Mouse (Mus musculus) neural tube, embryonic 14.5 days (tissue): Measurements from ENCODE around the gene Rtn4r. TPM values are rescaled to one million over a fixed set of nuclear protein-coding genes. Genes with fewer than 3 reads are reported as not detected.
"Not testable (repeated sequence)": the region's sequence is repeated elsewhere in the genome, so short reads cannot be mapped to it uniquely, and the experiment has no call there.

Experiments used
- ATAC-seq: fragments of 200-750 bp; cut with Nextera tagmentation; 2 replicates; pipeline ENCODE4 v1.8.0; 2017; ENCODE audit warnings: low read depth, mild to moderate bottlenecking, moderate TSS enrichment, moderate library complexity
- H3K27ac ChIP-seq: fragments of 300-500 bp; sonication (generic); 2 replicates; pipeline ENCODE4 v1.5.1; 2014; ENCODE audit warnings: low read depth, mild to moderate bottlenecking, control low read depth, low read length, moderate library complexity, mixed read lengths
- H3K27me3 ChIP-seq: fragments of 300-500 bp; sonication (generic); 2 replicates; pipeline ENCODE4 v1.6.1; 2014; ENCODE audit warnings: low read length; ENCODE audit not compliant: control insufficient read depth, insufficient read depth
- H3K36me3 ChIP-seq: fragments of 300-500 bp; sonication (generic); 2 replicates; pipeline ENCODE4 v1.6.1; 2014; ENCODE audit warnings: low read length, mixed read lengths; ENCODE audit not compliant: control insufficient read depth, insufficient read depth
- H3K4me1 ChIP-seq: fragments of 300-500 bp; sonication (generic); 2 replicates; pipeline ENCODE4 v1.6.1; 2014; ENCODE audit warnings: low read length; ENCODE audit not compliant: control insufficient read depth, insufficient read depth
- H3K4me2 ChIP-seq: fragments of 300-500 bp; sonication (generic); 2 replicates; pipeline ENCODE4 v1.6.1; 2014; ENCODE audit warnings: mild to moderate bottlenecking, low read depth, low read length, control low read depth
- H3K4me3 ChIP-seq: fragments of 300-500 bp; sonication (generic); 2 replicates; pipeline ENCODE4 v1.5.1; 2014; ENCODE audit warnings: low read depth, low read length, control low read depth, mixed read lengths
- H3K9ac ChIP-seq: fragments of 300-500 bp; sonication (generic); replicated peaks from 2 replicates; pipeline ENCODE4 v1.6.1; 2014; ENCODE audit warnings: low read depth, mild to moderate bottlenecking, control low read depth, low read length, mixed read lengths
- H3K9me3 ChIP-seq: fragments of 300-500 bp; sonication (generic); 2 replicates; pipeline ENCODE4 v1.6.1; 2016; ENCODE audit warnings: low read length; ENCODE audit not compliant: control insufficient read depth
- WGBS: fragments of 180-500 bp; shearing (Covaris S2); extraction: QIAGEN DNeasy Blood & Tissue Kit; methylation state at CpG from one replicate; pipeline ENCODE4 v1.1.7; 2014; 5-methylcytosine and 5-hydroxymethylcytosine counted together
- polyA plus RNA-seq: library from polyadenylated mRNA; unstranded; fragments of >200 nt; fragmentation: Nextera tagmentation; extraction: Ambion mirVana; gene quantifications from 2 replicates; pipeline ENCODE4 v1.2.1, GENCODE M21; 2014

Rtn4r gene
- polyA plus RNA-seq, 1 experiment from 2014 or later = 36.4 TPM

DNA sequence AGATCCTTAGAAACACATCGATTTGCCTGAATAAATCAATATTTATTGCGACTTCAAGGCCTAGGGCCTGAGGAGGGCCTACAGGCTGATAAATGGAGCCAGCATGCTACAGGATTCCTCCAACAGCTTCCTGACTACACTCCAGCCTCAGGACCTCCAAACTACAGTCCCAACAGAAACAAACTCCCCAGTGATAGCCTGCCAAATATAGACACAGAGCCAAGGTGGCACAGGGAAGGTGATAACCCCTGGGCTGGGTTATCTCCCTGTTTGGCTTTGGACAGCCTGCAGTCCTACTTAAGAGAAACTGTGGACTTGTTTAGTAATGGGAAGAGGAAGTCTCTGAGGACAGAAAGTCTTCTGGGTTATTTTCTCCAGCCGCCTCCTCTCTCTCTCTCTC, 59.8 kb downstream of the Rtn4r start:
- no peak for ATAC-seq
- H3K9me3 ChIP-seq = no peaks in the 10 kb centered on the region
- H3K4me3 ChIP-seq = no peak overlapping the region
- no peaks in the 10 kb centered on the region for H3K27me3 ChIP-seq
- no peaks in the 10 kb centered on the region for H3K36me3 ChIP-seq
- H3K27ac ChIP-seq = no peak overlapping the region
- WGBS = 82% methylated on average over 3 of the region's 3 CpGs
- peaks cover 8% of the 10 kb centered on the region; the same call in 1 of the 2 replicates for H3K4me1 ChIP-seq
- H3K9ac ChIP-seq = no peak overlapping the region
- no peak overlapping the region for H3K4me2 ChIP-seq

DNA sequence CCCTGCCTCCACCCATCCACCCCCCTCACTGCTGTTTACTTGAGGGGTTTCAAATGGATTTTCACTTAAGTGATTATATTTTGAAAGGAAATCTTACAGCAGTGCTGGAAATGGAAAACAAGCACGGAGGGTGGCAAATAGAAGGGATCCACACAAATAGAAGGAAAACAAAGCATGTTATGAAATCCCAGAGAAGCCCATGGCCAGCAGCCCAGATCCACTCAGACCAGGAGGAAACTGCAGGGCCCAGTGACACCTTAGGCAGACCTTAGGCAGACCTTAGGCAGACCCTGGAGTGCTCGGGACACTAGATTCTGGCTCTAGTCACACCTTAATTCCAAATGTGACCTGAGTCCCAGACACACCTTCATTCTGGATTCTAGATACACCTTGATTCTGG, 63.6 kb downstream of the Rtn4r start:
- 82% methylated on average over 2 of the region's 2 CpGs for WGBS
- Histone ChIP-seq H3K36me3 (no peaks in the 10 kb centered on the region), H3K4me2 (no peak overlapping the region), H3K27me3 (no peaks in the 10 kb centered on the region), H3K4me3 (no peak overlapping the region), H3K4me1 (peaks cover 16% of the 10 kb centered on the region), H3K27ac (no peak overlapping the region), H3K9me3 (no peaks in the 10 kb centered on the region), H3K9ac (no peak overlapping the region)
- no peak for ATAC-seq

DNA sequence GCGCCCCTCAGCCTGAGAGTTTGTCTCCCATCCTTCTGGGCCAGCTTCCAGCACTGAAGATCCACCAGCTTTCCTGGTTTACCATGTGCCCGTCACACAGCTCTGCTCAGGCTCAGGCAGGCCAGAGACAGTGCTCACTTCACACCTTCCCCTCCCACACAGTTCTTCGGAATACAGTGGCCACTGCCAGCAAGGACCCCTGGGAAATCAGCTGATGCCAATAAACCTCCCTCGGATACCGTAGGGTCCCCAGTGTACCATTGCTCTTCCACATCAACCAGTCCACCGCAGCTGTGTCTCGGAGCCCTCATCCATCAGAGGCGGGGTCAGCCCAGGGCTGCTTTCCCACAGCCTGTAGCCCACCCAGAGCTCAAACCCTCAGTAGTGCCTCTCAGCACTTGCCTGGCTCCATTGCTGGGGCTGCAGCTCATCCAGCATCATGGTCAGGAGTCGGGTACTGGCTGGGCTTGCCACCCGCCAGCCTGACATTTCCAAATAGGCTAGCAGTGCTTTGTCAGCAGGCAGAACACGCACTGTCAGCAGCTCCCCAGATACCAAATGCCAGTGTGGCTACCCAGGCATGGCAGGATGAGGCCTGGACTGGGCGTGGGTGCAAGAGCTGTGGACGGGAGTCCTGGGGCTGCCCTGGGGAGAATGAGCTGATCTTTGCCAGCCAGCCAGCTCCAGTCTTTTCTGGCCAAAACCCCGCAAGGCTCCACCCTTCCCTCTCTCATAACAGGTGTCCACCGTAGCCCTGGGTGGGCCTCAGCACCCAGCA, 67.0 kb downstream of the Rtn4r start:
- Histone ChIP-seq H3K9me3 (no peaks in the 10 kb centered on the region), H3K4me1 (peaks cover 43% of the 10 kb centered on the region), H3K4me2 (no peak overlapping the region), H3K27ac (peak overlapping the region; percentile 22; the same call in 1 of the 2 replicates), H3K27me3 (no peaks in the 10 kb centered on the region), H3K4me3 (no peak overlapping the region), H3K36me3 (no peaks in the 10 kb centered on the region), H3K9ac (0 out of 2 replicates have a peak overlapping the region, but pooled peaks have one; percentile 12)
- 31% methylated on average over 15 of the region's 15 CpGs for WGBS
- peak; percentile 65 for ATAC-seq

DNA sequence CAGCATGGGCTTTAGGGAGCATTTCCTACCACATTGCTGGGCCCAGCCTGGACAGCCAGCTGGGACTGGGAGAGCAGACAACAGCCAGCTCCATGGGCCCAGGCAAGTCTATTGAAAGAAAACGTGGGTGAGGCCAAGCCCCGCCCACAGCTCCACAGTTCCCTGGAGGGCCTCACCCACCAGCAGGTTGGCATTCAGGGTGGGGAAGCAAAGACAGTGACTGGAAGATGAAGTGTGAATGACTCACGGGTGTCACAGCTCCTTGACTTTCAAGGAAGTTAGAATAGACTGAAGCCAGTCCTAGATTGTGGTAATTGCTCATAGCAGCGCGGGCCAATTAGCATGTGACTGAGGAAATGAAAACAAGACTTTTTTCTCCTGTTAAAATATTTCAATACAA, 67.6 kb downstream of the Rtn4r start:
- ATAC-seq = no peak
- Histone ChIP-seq H3K27ac (no peak overlapping the region), H3K4me3 (no peak overlapping the region), H3K27me3 (no peaks in the 10 kb centered on the region), H3K4me2 (no peak overlapping the region), H3K36me3 (no peaks in the 10 kb centered on the region), H3K9me3 (no peaks in the 10 kb centered on the region), H3K9ac (no peak overlapping the region), H3K4me1 (peaks cover 49% of the 10 kb centered on the region)
- WGBS = 53% methylated on average over 5 of the region's 5 CpGs

DNA sequence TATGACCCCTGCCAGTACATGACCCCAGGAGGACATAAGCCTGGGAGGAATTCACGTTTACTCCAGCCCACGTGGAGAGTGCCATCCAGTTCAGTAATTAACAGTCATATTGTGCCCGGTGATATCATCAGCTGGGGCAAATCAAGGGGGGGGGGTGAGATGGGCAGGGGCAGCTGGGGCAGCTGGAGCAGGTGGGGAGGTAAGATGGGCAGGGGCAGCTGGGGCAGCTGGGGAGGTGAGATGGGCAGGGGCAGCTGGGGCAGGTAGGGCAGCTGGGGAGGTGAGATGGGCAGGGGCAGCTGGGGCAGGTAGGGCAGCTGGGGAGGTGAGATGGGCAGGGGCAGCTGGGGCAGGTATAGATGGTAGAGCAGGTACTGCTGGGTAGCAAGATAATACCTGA, 68.1 kb downstream of the Rtn4r start:
- not testable (repeated sequence) for H3K36me3 ChIP-seq
- peaks cover 53% of the 10 kb centered on the region for H3K4me1 ChIP-seq

DNA sequence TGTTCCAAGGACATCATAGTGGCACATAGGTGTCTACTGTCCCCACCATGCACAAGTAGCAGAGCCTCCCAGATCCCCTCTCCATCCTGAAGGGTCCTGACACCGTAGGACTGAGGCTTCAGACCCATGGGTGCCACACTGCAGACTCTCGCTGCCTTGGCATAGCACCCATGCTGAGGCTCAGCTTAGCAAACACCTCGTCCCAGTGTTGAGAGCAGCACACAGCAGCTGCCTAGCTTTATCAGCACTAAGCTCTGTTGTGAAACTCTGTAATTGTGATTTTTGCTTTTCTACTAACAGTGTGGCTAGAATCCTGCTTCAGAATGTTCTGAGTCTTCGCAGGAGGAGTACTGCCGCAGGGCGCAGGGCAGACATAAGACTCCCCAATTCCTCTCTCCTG, 70.4 kb downstream of the Rtn4r start:
- Histone ChIP-seq H3K27ac (peak overlapping the region; percentile 13; the same call in 1 of the 2 replicates), H3K4me1 (peaks cover 61% of the 10 kb centered on the region)

More for the DNA sequence above, 68.1 kb downstream of the Rtn4r start:
- not testable (repeated sequence) for H3K4me2 ChIP-seq, H3K9ac ChIP-seq, ATAC-seq, H3K27me3 ChIP-seq, H3K9me3 ChIP-seq, H3K27ac ChIP-seq, H3K4me3 ChIP-seq
- WGBS = 19% methylated on average over 3 of the region's 3 CpGs

DNA sequence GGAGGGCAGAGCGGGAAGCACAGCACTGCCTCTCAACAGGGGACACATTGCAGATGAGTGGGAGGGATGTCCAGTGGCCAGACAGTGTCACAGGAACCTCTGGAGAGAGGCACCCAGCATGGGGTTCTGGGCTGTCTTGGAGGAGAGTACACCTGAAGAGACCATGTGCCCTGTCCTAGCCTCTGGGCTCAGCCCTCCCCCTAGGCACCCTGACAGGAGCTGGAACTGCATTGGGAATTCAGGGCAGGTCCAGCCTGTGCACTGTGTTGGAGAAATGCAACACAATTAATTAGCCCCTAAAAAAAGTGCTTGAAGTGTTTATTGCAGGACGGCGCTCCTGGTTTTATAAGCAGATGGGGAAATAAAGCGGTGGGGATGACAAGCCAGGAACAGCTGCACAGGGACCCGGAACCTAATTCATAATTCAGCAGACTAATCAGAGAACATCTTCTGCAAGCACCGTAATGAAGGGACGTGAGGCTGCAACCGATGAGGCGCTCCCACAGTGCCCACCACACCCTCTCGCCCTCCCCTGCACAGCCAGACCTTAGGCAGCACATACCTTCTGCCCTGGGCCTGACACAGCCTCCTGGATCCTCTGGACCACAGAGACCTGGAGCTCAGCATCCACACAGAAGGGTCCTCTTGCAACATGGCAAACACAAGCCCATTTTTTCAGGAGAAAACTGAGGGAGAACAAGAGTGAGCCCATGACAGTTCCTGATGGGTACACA, 71.1 kb downstream of the Rtn4r start:
- Histone ChIP-seq H3K36me3 (no peaks in the 10 kb centered on the region), H3K27ac (peak overlapping the region; percentile 71), H3K9ac (no peak overlapping the region), H3K9me3 (no peaks in the 10 kb centered on the region), H3K4me2 (no peak overlapping the region), H3K27me3 (no peaks in the 10 kb centered on the region), H3K4me1 (peaks cover 61% of the 10 kb centered on the region), H3K4me3 (no peak overlapping the region)
- 20% methylated on average over 10 of the region's 10 CpGs for WGBS
- peak; percentile 47 for ATAC-seq

More for the DNA sequence above, 70.4 kb downstream of the Rtn4r start:
- ATAC-seq = no peak
- 79% methylated on average over 6 of the region's 6 CpGs for WGBS
- Histone ChIP-seq H3K9ac (no peak overlapping the region), H3K9me3 (no peaks in the 10 kb centered on the region), H3K36me3 (no peaks in the 10 kb centered on the region), H3K4me2 (no peak overlapping the region), H3K27me3 (no peaks in the 10 kb centered on the region), H3K4me3 (no peak overlapping the region)

DNA sequence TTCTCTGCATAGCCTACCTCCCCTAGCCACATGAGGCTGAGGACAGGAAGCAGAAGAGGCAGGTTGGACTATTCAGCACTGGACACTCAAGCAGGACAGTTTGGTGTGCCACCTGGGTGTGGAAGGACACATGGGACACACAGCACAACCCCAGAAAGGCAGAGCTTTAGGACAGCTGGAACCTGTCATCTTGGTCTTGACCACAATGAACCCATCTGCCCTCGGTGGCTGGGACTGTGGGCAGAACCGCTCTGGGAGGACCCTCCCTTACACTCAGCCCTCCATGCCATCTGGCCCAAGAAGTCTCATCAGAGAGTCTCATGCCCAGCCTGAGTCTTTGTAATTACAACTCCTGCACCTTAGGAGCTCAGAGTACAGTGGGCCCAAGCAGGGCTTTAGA, 72.6 kb downstream of the Rtn4r start:
- ATAC-seq = no peak
- H3K4me2 ChIP-seq = no peak overlapping the region

DNA sequence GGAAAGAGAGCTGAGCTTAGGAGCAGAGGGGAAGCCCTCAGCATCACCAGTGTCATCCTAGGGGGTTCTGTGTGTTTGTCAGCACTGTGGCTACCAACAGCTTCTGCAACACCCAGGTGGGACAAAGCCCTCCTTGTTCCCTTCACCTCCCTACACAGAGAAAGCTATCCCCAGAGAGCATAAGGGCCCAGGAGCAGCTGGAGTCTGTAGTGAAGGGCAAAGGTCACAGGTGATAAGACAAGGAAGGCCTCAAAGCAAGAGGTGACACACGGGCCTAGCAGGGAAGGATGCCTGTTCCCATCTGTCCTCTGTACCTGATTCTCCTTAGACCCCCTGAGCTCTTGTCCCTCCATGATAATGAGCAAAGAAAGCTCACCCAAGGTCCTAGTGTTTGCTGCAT, 74.2 kb downstream of the Rtn4r start:
- Histone ChIP-seq H3K9me3 (no peaks in the 10 kb centered on the region), H3K27ac (no peak overlapping the region), H3K27me3 (no peaks in the 10 kb centered on the region), H3K4me2 (no peak overlapping the region), H3K9ac (no peak overlapping the region), H3K4me1 (peaks cover 42% of the 10 kb centered on the region), H3K4me3 (no peak overlapping the region), H3K36me3 (no peaks in the 10 kb centered on the region)
- ATAC-seq = no peak
- WGBS = 63% methylated on average over 1 of the region's 1 CpGs

More for the DNA sequence above, 72.6 kb downstream of the Rtn4r start:
- Histone ChIP-seq H3K36me3 (no peaks in the 10 kb centered on the region), H3K9ac (no peak overlapping the region), H3K4me1 (peaks cover 49% of the 10 kb centered on the region), H3K27ac (peak overlapping the region; percentile 71; the same call in 1 of the 2 replicates), H3K27me3 (no peaks in the 10 kb centered on the region), H3K4me3 (no peak overlapping the region), H3K9me3 (no peaks in the 10 kb centered on the region)
- 77% methylated on average over 2 of the region's 2 CpGs for WGBS
